Mouse (Mus musculus) embryonic facial prominence, embryonic 11.5 days (tissue): ENCODE measurements around the gene Prkd2. TPM values are rescaled to one million over a fixed set of nuclear protein-coding genes. Genes with fewer than 3 reads are reported as not detected.
A peak's percentile ranks its signal among the peaks of the same experiment; 100 is the strongest.

Experiments
- ATAC-seq: fragments of 200-750 bp; cut with Nextera tagmentation; replicated peaks from 2 replicates; pipeline ENCODE4 v1.8.0; 2017; ENCODE audit warnings: low read depth; ENCODE audit not compliant: insufficient number of reproducible peaks, low FRiP score, low TSS enrichment
- DNase-seq: peaks from one replicate; pipeline ENCODE4 v3.0.0-alpha.2; 2015; ENCODE audit warnings: low spot score
- H3K27ac ChIP-seq: fragments of 300-500 bp; sonication (generic); replicated peaks from 2 replicates; pipeline ENCODE4 v1.5.1; 2014; ENCODE audit warnings: mild to moderate bottlenecking, low read depth, low read length, control low read depth
- H3K27me3 ChIP-seq: fragments of 300-500 bp; sonication (generic); 2 replicates; pipeline ENCODE4 v1.6.1; 2014; ENCODE audit warnings: mild to moderate bottlenecking, low read length, moderate library complexity, mixed read lengths; ENCODE audit not compliant: control insufficient read depth, insufficient read depth
- H3K36me3 ChIP-seq: fragments of 300-500 bp; sonication (generic); replicated peaks from 2 replicates; pipeline ENCODE4 v1.6.1; 2014; ENCODE audit warnings: low read depth, mild to moderate bottlenecking, low read length, moderate library complexity, mixed read lengths; ENCODE audit not compliant: control insufficient read depth, insufficient read depth
- H3K4me1 ChIP-seq: fragments of 300-500 bp; sonication (generic); 2 replicates; pipeline ENCODE4 v1.6.1; 2014; ENCODE audit warnings: low read length, mixed read lengths; ENCODE audit not compliant: control insufficient read depth, insufficient read depth
- H3K4me2 ChIP-seq: fragments of 300-500 bp; sonication (generic); 2 replicates; pipeline ENCODE4 v1.6.1; 2014; ENCODE audit warnings: low read depth, mild to moderate bottlenecking, control low read depth, low read length, moderate library complexity
- H3K4me3 ChIP-seq: fragments of 300-500 bp; sonication (generic); 2 replicates; pipeline ENCODE4 v1.5.1; 2014; ENCODE audit warnings: low read depth, low read length, control low read depth
- H3K9ac ChIP-seq: fragments of 300-500 bp; sonication (generic); replicated peaks from 2 replicates; pipeline ENCODE4 v1.6.1; 2014; ENCODE audit warnings: mild to moderate bottlenecking, control low read depth, low read length
- H3K9me3 ChIP-seq: fragments of 300-500 bp; sonication (generic); replicated peaks from 2 replicates; pipeline ENCODE4 v1.6.1; 2016; ENCODE audit warnings: mild to moderate bottlenecking, low read length, inconsistent platforms, mixed read lengths; ENCODE audit not compliant: control insufficient read depth
- WGBS: fragments of 180-500 bp; shearing (Covaris S2); extraction: QIAGEN DNeasy Blood & Tissue Kit; methylation state at CpG from one replicate; pipeline ENCODE4 v1.1.7; 2014; 5-methylcytosine and 5-hydroxymethylcytosine counted together
- polyA plus RNA-seq: library from polyadenylated mRNA; unstranded; fragments of >200 nt; fragmentation: Nextera tagmentation; extraction: Ambion mirVana; gene quantifications from 2 replicates; pipeline ENCODE4 v1.2.1, GENCODE M21; 2014

Gene Prkd2
- polyA plus RNA-seq, result 10.1 and 11.4 TPM in 2 replicates

- Histone ChIP-seq H3K9ac (peak within 1 kb of the TSS; percentile 71), H3K27me3 (no peaks in the 10 kb centered on the region), H3K4me2 (peak within 1 kb of the TSS; percentile 93), H3K27ac (peak within 1 kb of the TSS; percentile 65), H3K36me3 (peaks cover 5% of the 10 kb centered on the region), H3K9me3 (no peaks in the 10 kb centered on the region), H3K4me1 (peaks cover 3% of the 10 kb centered on the region; the same call in 1 of the 2 replicates), H3K4me3 (peak within 1 kb of the TSS; percentile 49)
- peak; percentile 92 for DNase-seq
- 0% methylated on average over 32 of the region's 32 CpGs for WGBS
- peak; percentile 71 for ATAC-seq
Measured at GRCm38 (mm10) chr7:16842645-16843063, at the start of gene Prkd2. Gene Prkd2, plus strand, starts transcription at chr7:16842902.

GRCm38 (mm10) chr7:16793010-16793725 lies 49.5 kb upstream of the Prkd2 start:
- H3K4me3 ChIP-seq, result no peak overlapping the region
- H3K9me3 ChIP-seq, result no peaks in the 10 kb centered on the region
- no peak overlapping the region for H3K4me2 ChIP-seq
- no peaks in the 10 kb centered on the region for H3K4me1 ChIP-seq
- no peak overlapping the region for H3K27ac ChIP-seq
- no peak overlapping the region for H3K9ac ChIP-seq
- H3K36me3 ChIP-seq, result no peaks in the 10 kb centered on the region; the same call in none of the 2 replicates
- DNase-seq (no peak), ATAC-seq (no peak)
- 89% methylated on average over 19 of the region's 19 CpGs for WGBS
- no peaks in the 10 kb centered on the region for H3K27me3 ChIP-seq

DNA sequence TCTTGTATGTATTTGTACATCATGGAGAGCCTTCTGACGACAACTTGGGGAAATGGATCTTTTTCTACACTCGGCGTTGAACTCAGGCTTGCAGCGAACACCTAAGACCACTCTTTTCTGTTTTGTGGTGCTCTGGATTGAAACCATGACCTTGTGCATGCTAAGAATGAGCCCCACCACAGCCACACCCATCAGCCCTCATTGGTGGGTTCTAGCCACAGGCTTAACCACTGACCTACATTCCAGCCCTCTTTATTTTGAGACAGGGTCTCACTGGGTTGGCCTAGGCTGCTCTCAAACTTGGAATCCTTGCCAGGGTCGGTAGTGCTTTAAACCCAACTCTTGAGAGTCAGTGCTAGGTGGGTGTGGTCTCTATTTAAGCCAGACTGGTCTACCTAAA lies 47.8 kb upstream of the Prkd2 start:
- Histone ChIP-seq H3K4me3 (no peak overlapping the region), H3K4me2 (no peak overlapping the region), H3K36me3 (no peaks in the 10 kb centered on the region; the same call in none of the 2 replicates), H3K9me3 (no peaks in the 10 kb centered on the region), H3K9ac (no peak overlapping the region), H3K4me1 (no peaks in the 10 kb centered on the region), H3K27me3 (no peaks in the 10 kb centered on the region), H3K27ac (no peak overlapping the region)
- ATAC-seq (no peak), DNase-seq (no peak)
- WGBS, result 89% methylated on average over 5 of the region's 5 CpGs

- Histone ChIP-seq H3K27ac (no peak overlapping the region), H3K4me1 (no peaks in the 10 kb centered on the region), H3K4me3 (no peak overlapping the region), H3K4me2 (no peak overlapping the region), H3K36me3 (no peaks in the 10 kb centered on the region; the same call in 1 of the 2 replicates), H3K9me3 (no peaks in the 10 kb centered on the region), H3K27me3 (no peaks in the 10 kb centered on the region), H3K9ac (no peak overlapping the region)
- no peak for ATAC-seq
- 38% methylated on average over 8 of the region's 8 CpGs for WGBS
- peak; percentile 70 for DNase-seq
Measured at GRCm38 (mm10) chr7:16804409-16805028, 38.2 kb upstream of the Prkd2 start.

DNA sequence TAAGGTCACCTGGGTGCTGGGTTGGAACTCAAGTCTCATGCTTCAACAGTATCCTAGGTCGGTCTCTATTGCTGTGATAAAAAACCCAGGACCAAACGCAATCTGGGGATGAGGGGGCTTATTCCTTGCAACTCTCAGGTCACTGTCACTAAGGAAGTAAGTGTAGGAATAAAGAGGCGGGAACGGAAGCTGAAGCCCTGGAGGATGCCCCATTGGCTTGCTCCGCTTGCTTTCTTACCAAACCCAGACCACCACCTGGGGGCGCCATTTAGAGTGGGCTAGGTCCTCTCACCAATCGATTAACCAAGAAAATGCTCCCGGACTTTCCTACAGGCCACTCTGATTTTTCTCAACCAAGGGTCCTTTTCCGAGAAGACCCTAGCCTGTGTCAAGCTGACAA lies 34.8 kb upstream of the Prkd2 start:
- Histone ChIP-seq H3K4me2 (no peak overlapping the region), H3K9ac (no peak overlapping the region), H3K27me3 (peaks cover 19% of the 10 kb centered on the region; the same call in 1 of the 2 replicates), H3K9me3 (no peaks in the 10 kb centered on the region), H3K4me1 (peaks cover 4% of the 10 kb centered on the region), H3K27ac (no peak overlapping the region), H3K4me3 (no peak overlapping the region), H3K36me3 (no peaks in the 10 kb centered on the region; the same call in 1 of the 2 replicates)
- WGBS, result 84% methylated on average over 9 of the region's 9 CpGs
- DNase-seq, result no peak
- ATAC-seq, result no peak

- Histone ChIP-seq H3K27ac (no peak overlapping the region), H3K36me3 (no peaks in the 10 kb centered on the region; the same call in 1 of the 2 replicates), H3K27me3 (peaks cover 19% of the 10 kb centered on the region; the same call in 1 of the 2 replicates), H3K9ac (no peak overlapping the region), H3K4me1 (peaks cover 4% of the 10 kb centered on the region), H3K9me3 (no peaks in the 10 kb centered on the region), H3K4me3 (no peak overlapping the region), H3K4me2 (no peak overlapping the region)
- DNase-seq (no peak), ATAC-seq (no peak)
- 82% methylated on average over 9 of the region's 9 CpGs for WGBS
Measured at GRCm38 (mm10) chr7:16808647-16809046, 34.1 kb upstream of the Prkd2 start.

GRCm38 (mm10) chr7:16809739-16810138 lies 33.0 kb upstream of the Prkd2 start:
- peak; percentile 87 for DNase-seq
- Histone ChIP-seq H3K27me3 (peaks cover 19% of the 10 kb centered on the region; the same call in 1 of the 2 replicates), H3K27ac (no peak overlapping the region), H3K9ac (no peak overlapping the region; the same call in 1 of the 2 replicates), H3K4me1 (peaks cover 4% of the 10 kb centered on the region), H3K9me3 (no peaks in the 10 kb centered on the region), H3K36me3 (no peaks in the 10 kb centered on the region; the same call in 1 of the 2 replicates), H3K4me2 (no peak overlapping the region; the same call in 1 of the 2 replicates), H3K4me3 (no peak overlapping the region)
- ATAC-seq, result no peak
- WGBS, result 30% methylated on average over 10 of the region's 10 CpGs
